ENCODE assay signal across 8 mouse cellular contexts in the genomic region with DNA sequence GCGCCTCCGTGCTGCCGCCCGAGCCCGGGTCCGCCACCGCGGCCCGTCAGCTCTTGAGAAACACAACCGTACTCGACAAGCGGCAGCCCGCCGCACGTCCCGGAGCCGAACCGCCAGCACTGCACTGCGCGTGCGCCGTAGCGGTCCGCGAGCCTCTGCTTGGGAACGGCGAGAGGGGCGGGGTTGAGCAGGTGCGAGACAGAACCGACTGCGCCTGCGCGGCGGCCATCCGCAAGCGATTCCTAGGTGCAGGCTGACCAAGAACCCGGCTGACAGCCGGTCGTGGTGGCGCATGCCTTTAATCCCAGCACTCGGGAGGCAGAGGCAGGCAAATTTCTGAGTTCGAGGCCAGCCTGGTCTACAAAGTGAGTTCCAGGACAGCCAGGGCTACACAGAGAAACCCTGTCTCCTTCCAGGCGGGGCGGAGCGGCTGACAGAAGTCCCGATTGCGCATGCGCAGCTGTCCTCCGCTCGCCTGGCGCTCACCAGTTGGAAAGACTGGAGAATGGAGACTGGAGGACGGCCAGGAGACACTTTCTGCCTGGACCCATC. TPM values are rescaled to one million over a fixed set of nuclear protein-coding genes. Genes with fewer than 3 reads are reported as not detected.
DNase-seq lines count a peak whose midpoint lies in the region; ATAC-seq and TF ChIP-seq lines count a peak whose summit lies in the region.

A gene (minus strand): TSS at position 126 of the 552 bp plus-strand sequence.

- no peak for TF ChIP-seq CTCF in cortical plate, adult 2 months (IDR thresholded peaks at IDR 0.05; ENCODE audit: extremely low read depth, insufficient read depth, low read length)

- peak within 1 kb of the TSS; percentile 84 for H3K27ac ChIP-seq in cortical plate, adult 2 months (ENCODE audit: insufficient read depth, low read length)

- H3K36me3 ChIP-seq in megakaryocyte, embryonic 14.5 days (replicated peaks; ENCODE audit: low read length): peaks cover 28% of the 10 kb centered on the region

- peaks cover 2% of the 10 kb centered on the region for H3K27me3 ChIP-seq in megakaryocyte, embryonic 14.5 days (replicated peaks)

- H3K4me1 ChIP-seq in cortical plate, adult 2 months (ENCODE audit: control insufficient read depth, insufficient read depth, low read length): no peaks in the 10 kb centered on the region
- H3K4me1 ChIP-seq in megakaryocyte, embryonic 14.5 days: peaks cover 30% of the 10 kb centered on the region

- TF ChIP-seq POLR2A in cortical plate, adult 2 months (IDR thresholded peaks at IDR 0.05; ENCODE audit: extremely low read depth, insufficient read depth, low read length): peak; percentile 75

- no peaks in the 10 kb centered on the region; the same call in 1 of the 2 replicates for H3K9me3 ChIP-seq in megakaryocyte, embryonic 14.5 days

- peak; percentile 87 for ATAC-seq in activated CD4-positive, CD25-positive, alpha-beta regulatory T cell, adult 4 months

- peak; percentile 87 to 94 for DNase-seq in gastrocnemius, adult 8-10 months (ENCODE audit: low spot score in 2 of 2)
- peak; percentile 82 for DNase-seq in hindlimb bud, embryonic 11.5 days (ENCODE audit: extremely low spot score, low read depth, low spot score)
- peak; percentile 93 to 94 for DNase-seq in left cerebral cortex, adult 8-10 months (ENCODE audit: low spot score in 2 of 2)
- DNase-seq in right cerebral cortex, postnatal 10 days (ENCODE audit: low spot score in 2 of 2): peak; percentile 96 to 97
- peak; percentile 93 for DNase-seq in urinary bladder, postnatal 25 days (ENCODE audit: low spot score)

- peak within 1 kb of the TSS; percentile 92 for H3K4me3 ChIP-seq in cortical plate, adult 2 months (ENCODE audit: insufficient read depth, low read length)
- peak within 1 kb of the TSS; percentile 99 for H3K4me3 ChIP-seq in megakaryocyte, embryonic 14.5 days (replicated peaks)

RNA-seq across cellular contexts. Expression of the gene that starts here (rescaled TPM):
- polyA plus RNA-seq in activated CD4-positive, CD25-positive, alpha-beta regulatory T cell, adult 4 months (2017; shearing (Covaris generic)): 1 to 10 TPM; 3.9 to 6.9 TPM
- 48.3 and 51.2 TPM in 2 replicates for polyA plus RNA-seq in cortical plate, adult 2 months (2012; rRNA removed)
- 10 to 100 TPM; 23.9 to 34.6 (median 29.8) TPM for total RNA-seq in gastrocnemius, adult 8-10 months (2022)
- total RNA-seq in left cerebral cortex, adult 8-10 months (2022): 10 to 100 TPM; 35.3 to 57.7 (median 46.8) TPM
- polyA plus RNA-seq in megakaryocyte, embryonic 14.5 days (2012; ENCODE audit: insufficient read depth, low replicate concordance): 20.0 and 126 TPM in 2 replicates

Comparison
In these comparisons a context has a peak if more than half of its experiments do, and no peak if none do; other contexts are left out.
1. Peak in every context shown above with its lines: DNase-seq, ATAC-seq, H3K4me3 ChIP-seq and H3K27ac ChIP-seq.